Mouse (Mus musculus) brain, embryonic 14.5 days (tissue): Measurements from ENCODE around the gene Hes3.

Source experiments
- CTCF ChIP-seq: fragments of 200-500 bp; IDR thresholded peaks from 2 replicates; pipeline ENCODE4 v1.5.1; 2012; ENCODE audit warnings: inconsistent platforms, mild to moderate bottlenecking, moderate library complexity, borderline replicate concordance; ENCODE audit not compliant: insufficient read depth, insufficient read length; ENCODE audit errors: extremely low read depth
- POLR2A ChIP-seq: fragments of 200-500 bp; IDR thresholded peaks from 2 replicates; pipeline ENCODE4 v1.6.1; 2012; ENCODE audit warnings: mild to moderate bottlenecking, inconsistent platforms, borderline replicate concordance; ENCODE audit not compliant: poor library complexity, insufficient read depth, insufficient read length, severe bottlenecking; ENCODE audit errors: extremely low read depth

GRCm38 (mm10) chr4:152332952-152333351, 41.5 kb upstream of the Hes3 start:
- TF ChIP-seq CTCF (peak; percentile 99), POLR2A (no peak)
